In the genomic region with DNA sequence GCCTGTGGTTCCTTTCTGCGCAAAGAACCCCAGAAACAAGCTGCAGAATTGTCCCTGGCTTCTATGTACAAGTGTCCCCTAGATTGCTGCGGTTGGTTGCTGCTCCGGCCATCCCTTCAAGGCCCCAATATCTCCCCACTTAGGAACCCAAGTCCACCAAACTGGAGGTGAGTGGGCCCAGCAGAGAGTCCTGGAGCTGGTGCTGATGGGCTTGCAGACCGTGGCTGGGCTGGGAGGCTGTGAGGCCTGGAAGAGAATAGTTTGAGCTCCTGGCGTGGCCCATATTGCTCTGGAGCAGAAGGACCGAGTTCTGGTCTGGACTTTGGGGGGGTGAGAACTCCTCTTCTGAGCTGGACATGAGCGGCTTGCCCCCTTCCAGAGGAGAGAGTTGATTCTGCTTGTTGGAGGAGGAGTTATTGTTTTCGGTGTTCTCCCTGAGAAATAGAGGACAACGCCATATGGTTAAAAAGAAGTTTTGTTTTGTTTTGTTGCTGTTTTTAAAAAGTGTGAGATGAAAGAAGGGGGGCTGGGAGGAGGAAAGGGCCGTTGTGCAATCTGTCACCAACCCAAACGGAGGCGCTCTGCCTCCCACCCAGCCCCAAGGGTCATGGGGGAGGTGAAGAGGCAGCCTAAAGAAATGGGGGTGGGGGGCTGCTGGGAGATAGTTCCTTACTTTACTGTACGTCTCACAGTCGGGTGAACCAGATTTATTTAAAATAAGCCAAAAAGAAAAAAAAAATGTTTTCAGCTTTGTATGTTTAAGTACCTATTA, we compare ENCODE assay signal across 12 mouse cellular contexts. TPM values are rescaled to one million over a fixed set of nuclear protein-coding genes. Genes with fewer than 3 reads are reported as not detected.
DNase-seq lines count a peak whose midpoint lies in the region; ATAC-seq and TF ChIP-seq lines count a peak whose summit lies in the region.
"Had no signal": no experiment of that assay in that cellular context is flagged by ENCODE, and none has a peak within 500 bp of the region (broad histone marks: within the 10 kb centered on the region; RNA-seq: fewer than 3 reads in every experiment).

No protein-coding gene starts in this region.

- no peaks in the 10 kb centered on the region for H3K9me3 ChIP-seq in intestine, embryonic 14.5 days (ENCODE audit: control insufficient read depth, low read length)
- no peaks in the 10 kb centered on the region for H3K9me3 ChIP-seq in intestine, embryonic 15.5 days
- H3K9me3 ChIP-seq in hindbrain, embryonic 12.5 days (replicated peaks): no peaks in the 10 kb centered on the region
- H3K9me3 ChIP-seq: liver, embryonic 13.5 days had no signal

- no peak overlapping the region for H3K4me3 ChIP-seq in intestine, embryonic 14.5 days (ENCODE audit: low read depth, low read length)
- H3K4me3 ChIP-seq in intestine, embryonic 15.5 days (replicated peaks): no peak overlapping the region
- peak overlapping the region; percentile 43 for H3K4me3 ChIP-seq in hindbrain, embryonic 12.5 days

- peak; percentile 83 for DNase-seq in intestine, embryonic 14.5 days (ENCODE audit: low spot score)
- DNase-seq in 416B (ENCODE audit: low read depth): peak; percentile 49
- peak; percentile 53 for DNase-seq in brain, embryonic 14.5 days (ENCODE audit: low read depth)
- DNase-seq in layer of hippocampus, postnatal 25 days (ENCODE audit: extremely low spot score in 1 of 2, low spot score in 1 of 2): no peak
- DNase-seq: kidney, adult 9 months; liver, embryonic 13.5 days had no signal

- H3K27ac ChIP-seq in intestine, embryonic 14.5 days (ENCODE audit: low read depth): no peak overlapping the region
- no peak overlapping the region for H3K27ac ChIP-seq in intestine, embryonic 15.5 days
- H3K27ac ChIP-seq in hindbrain, embryonic 12.5 days: no peak overlapping the region
- H3K27ac ChIP-seq: liver, embryonic 13.5 days had no signal

- no peak for TF ChIP-seq POLR2A in brain, embryonic 14.5 days (IDR thresholded peaks at IDR 0.05; ENCODE audit: borderline replicate concordance, extremely low read depth, insufficient read depth, insufficient read length, poor library complexity, severe bottlenecking)

- WGBS in intestine, embryonic 14.5 days: 9% methylated on average over 14 of the region's 14 CpGs
- WGBS in intestine, embryonic 15.5 days: 10% methylated on average over 14 of the region's 14 CpGs
- 2% methylated on average over 14 of the region's 14 CpGs for WGBS in hindbrain, embryonic 12.5 days

- no peaks in the 10 kb centered on the region for H3K36me3 ChIP-seq in intestine, embryonic 14.5 days (ENCODE audit: control insufficient read depth, insufficient read depth, low read length)
- no peaks in the 10 kb centered on the region for H3K36me3 ChIP-seq in intestine, embryonic 15.5 days
- no peaks in the 10 kb centered on the region for H3K36me3 ChIP-seq in hindbrain, embryonic 12.5 days
- H3K36me3 ChIP-seq: liver, embryonic 13.5 days had no signal

- TF ChIP-seq CTCF in brain, embryonic 14.5 days (IDR thresholded peaks at IDR 0.05; ENCODE audit: borderline replicate concordance, extremely low read depth, insufficient read depth, insufficient read length): no peak

- ATAC-seq in intestine, embryonic 14.5 days (replicated peaks; ENCODE audit: low FRiP score, low TSS enrichment, low read depth): no peak
- no peak for ATAC-seq in intestine, embryonic 15.5 days
- no peak for ATAC-seq in hindbrain, embryonic 12.5 days (ENCODE audit: low FRiP score)
- no peak for ATAC-seq in erythroblast, adult 5-6 weeks (replicated peaks; ENCODE audit: low FRiP score, poor library complexity, severe bottlenecking)
- ATAC-seq in megakaryocyte-erythroid progenitor cell, adult 5-6 weeks (replicated peaks; ENCODE audit: low FRiP score, low TSS enrichment, poor library complexity, severe bottlenecking): no peak

- H3K4me2 ChIP-seq in intestine, embryonic 14.5 days (ENCODE audit: low read length): no peak overlapping the region
- no peak overlapping the region for H3K4me2 ChIP-seq in intestine, embryonic 15.5 days (replicated peaks)
- H3K4me2 ChIP-seq in hindbrain, embryonic 12.5 days (replicated peaks): peak overlapping the region; percentile 51

- H3K9ac ChIP-seq in intestine, embryonic 14.5 days (ENCODE audit: low read length): no peak overlapping the region
- H3K9ac ChIP-seq in intestine, embryonic 15.5 days: no peak overlapping the region
- H3K9ac ChIP-seq in hindbrain, embryonic 12.5 days: peak overlapping the region; percentile 56

- peaks cover 17% of the 10 kb centered on the region for H3K4me1 ChIP-seq in intestine, embryonic 14.5 days (replicated peaks; ENCODE audit: control insufficient read depth, insufficient read depth, low read length)
- H3K4me1 ChIP-seq in intestine, embryonic 15.5 days (replicated peaks): peaks cover 24% of the 10 kb centered on the region
- peaks cover 13% of the 10 kb centered on the region for H3K4me1 ChIP-seq in hindbrain, embryonic 12.5 days

- H3K27me3 ChIP-seq in intestine, embryonic 14.5 days (replicated peaks; ENCODE audit: control insufficient read depth, insufficient read depth, low read length): peaks cover 99% of the 10 kb centered on the region
- H3K27me3 ChIP-seq in intestine, embryonic 15.5 days (replicated peaks): peaks cover 84% of the 10 kb centered on the region
- H3K27me3 ChIP-seq in hindbrain, embryonic 12.5 days: peaks cover 89% of the 10 kb centered on the region

RNA-seq across cellular contexts. Expression of a gene that starts 10.1 kb away (rescaled TPM):
- polyA plus RNA-seq in intestine, embryonic 14.5 days (2014; fragmentation: Nextera tagmentation; extraction: Ambion mirVana): not detected in 2 replicates
- polyA plus RNA-seq in intestine, embryonic 15.5 days (2015; fragmentation: Nextera tagmentation; extraction: Ambion mirVana): 0.19 and 0.40 TPM in 2 replicates
- polyA plus RNA-seq in brain, embryonic 14.5 days (2012; rRNA removed): 0.53 and 0.94 TPM in 2 replicates
- polyA plus RNA-seq in hindbrain, embryonic 12.5 days (2016; fragmentation: Nextera tagmentation; extraction: Ambion mirVana): 36.0 and 36.9 TPM in 2 replicates
- not detected in 2 replicates for total RNA-seq in erythroblast, adult 5-6 weeks (2015; ENCODE audit: low replicate concordance)
- total RNA-seq in erythroblast, adult 5-6 weeks (2017; ENCODE audit: low replicate concordance): not detected in 2 replicates
- not detected in 2 replicates for total RNA-seq in megakaryocyte-erythroid progenitor cell, adult 5-6 weeks (2014; fragmentation: Nextera tagmentation)
- total RNA-seq in megakaryocyte-erythroid progenitor cell, adult 5-6 weeks (2017): not detected in 2 replicates
- total RNA-seq in layer of hippocampus, postnatal 25 days (2021): not detected
- total RNA-seq: MEL had no signal
- polyA plus RNA-seq: stomach, embryonic 14.5 days had no signal

Comparison
In these comparisons a context has a peak if more than half of its experiments do, and no peak if none do; other contexts are left out.
1. DNase-seq: peak in intestine, embryonic 14.5 days (single experiment), 416B (single experiment) and brain, embryonic 14.5 days (single experiment); none in layer of hippocampus, postnatal 25 days (0 of 2).
2. RNA of a gene that starts 10.1 kb away (polyA plus RNA-seq): 36.0 to 36.9 TPM in hindbrain, embryonic 12.5 days; 0.53 to 0.94 TPM in brain, embryonic 14.5 days, 0.19 to 0.40 TPM in intestine, embryonic 15.5 days and not detected in intestine, embryonic 14.5 days; every median in the first group is over 10 times any median in the second.